Mouse (Mus musculus) olfactory bulb, adult 2 months (tissue): Measurements from ENCODE around the gene Galnt6.

Experiments
- CTCF ChIP-seq: fragments of 200-500 bp; IDR thresholded peaks from 2 replicates; pipeline ENCODE4 v1.5.1; 2012; ENCODE audit warnings: low read depth, mild to moderate bottlenecking, low read length, moderate library complexity; ENCODE audit not compliant: insufficient read depth
- POLR2A ChIP-seq: fragments of 200-500 bp; IDR thresholded peaks from 2 replicates; pipeline ENCODE4 v1.6.1; 2012; ENCODE audit warnings: mild to moderate bottlenecking, low read depth, low read length, moderate library complexity; ENCODE audit not compliant: insufficient read depth

GRCm38 (mm10) chr15:100752439-100752838 is 23.3 kb upstream of the Galnt6 start:
- TF ChIP-seq CTCF (no peak), POLR2A (no peak)
